Mouse (Mus musculus) heart, adult 2 months (tissue): ENCODE results near the gene Ocrl. TPM values are rescaled to one million over a fixed set of nuclear protein-coding genes. Genes with fewer than 3 reads are reported as not detected.
A peak's percentile ranks its signal among the peaks of the same experiment; 100 is the strongest.

Experiments
- DNase-seq, 2 experiments: peaks; one replicate each; pipeline ENCODE4 v3.0.0; 2021
- H3K27ac ChIP-seq: fragments of 200-600 bp; 2 replicates; pipeline ENCODE4 v1.8.1; 2022
- H3K27me3 ChIP-seq: fragments of 200-500 bp; 2 replicates; pipeline ENCODE4 v1.6.1; 2012; ENCODE audit warnings: mild to moderate bottlenecking, low read length, inconsistent platforms, mixed read lengths; ENCODE audit not compliant: control insufficient read depth, insufficient read depth
- H3K36me3 ChIP-seq: fragments of 200-500 bp; 2 replicates; pipeline ENCODE4 v1.6.1; 2012; ENCODE audit warnings: low read length, inconsistent platforms; ENCODE audit not compliant: control insufficient read depth, insufficient read depth
- H3K4me1 ChIP-seq: fragments of 200-500 bp; 2 replicates; pipeline ENCODE4 v1.6.1; 2011; ENCODE audit warnings: low read length; ENCODE audit not compliant: control insufficient read depth, insufficient read depth
- H3K4me3 ChIP-seq: fragments of 200-600 bp; 2 replicates; pipeline ENCODE4 v1.8.1; 2022
- H3K79me2 ChIP-seq: fragments of 200-500 bp; replicated peaks from 2 replicates; pipeline ENCODE4 v1.6.1; 2012; ENCODE audit warnings: mild to moderate bottlenecking, inconsistent platforms, low read length, moderate library complexity, mixed read lengths; ENCODE audit not compliant: control insufficient read depth, insufficient read depth
- H3K9ac ChIP-seq: fragments of 200-500 bp; 2 replicates; pipeline ENCODE4 v1.6.1; 2012; ENCODE audit warnings: low read depth, mild to moderate bottlenecking, control low read depth, inconsistent platforms, low read length, mixed read lengths
- CTCF ChIP-seq: fragments of 200-600 bp; IDR thresholded peaks from 2 replicates; pipeline ENCODE4 v1.8.1; 2022; ENCODE audit warnings: antibody characterized with exemption, mild to moderate bottlenecking, moderate library complexity
- EP300 ChIP-seq: fragments of 200-500 bp; IDR thresholded peaks from 2 replicates; pipeline ENCODE4 v1.6.1; 2011; ENCODE audit warnings: low read depth, low read length, control low read depth; ENCODE audit not compliant: insufficient read depth
- POLR2A ChIP-seq: fragments of 200-500 bp; IDR thresholded peaks from 2 replicates; pipeline ENCODE4 v1.6.1; 2011; ENCODE audit warnings: mild to moderate bottlenecking, low read depth, low read length, control low read depth; ENCODE audit not compliant: insufficient read depth
- WGBS: fragments of 180-500 bp; shearing (Covaris S2); methylation state at CpG from one replicate; pipeline ENCODE4 v1.1.7; 2018; 5-methylcytosine and 5-hydroxymethylcytosine counted together
- intact Hi-C: fragments of 180-260 bp; cut with DNase I; formaldehyde crosslinking; loops from one replicate; pipeline ENCODE4 v1.15.1; 2025
- polyA plus RNA-seq: library from polyadenylated mRNA; depleted of rRNA; stranded (reverse); fragments of >200 nt; gene quantifications from 2 replicates; pipeline ENCODE4 v1.2.3, GENCODE M21; 2012
- total RNA-seq, 2 experiments: library from RNA; stranded (reverse); gene quantifications; 2 replicates each; pipeline ENCODE4 v1.2.3; 2021

The Ocrl gene
- total and polyA plus RNA-seq, 3 experiments: 8.4 to 11.7 (median 9.8) TPM

DNA sequence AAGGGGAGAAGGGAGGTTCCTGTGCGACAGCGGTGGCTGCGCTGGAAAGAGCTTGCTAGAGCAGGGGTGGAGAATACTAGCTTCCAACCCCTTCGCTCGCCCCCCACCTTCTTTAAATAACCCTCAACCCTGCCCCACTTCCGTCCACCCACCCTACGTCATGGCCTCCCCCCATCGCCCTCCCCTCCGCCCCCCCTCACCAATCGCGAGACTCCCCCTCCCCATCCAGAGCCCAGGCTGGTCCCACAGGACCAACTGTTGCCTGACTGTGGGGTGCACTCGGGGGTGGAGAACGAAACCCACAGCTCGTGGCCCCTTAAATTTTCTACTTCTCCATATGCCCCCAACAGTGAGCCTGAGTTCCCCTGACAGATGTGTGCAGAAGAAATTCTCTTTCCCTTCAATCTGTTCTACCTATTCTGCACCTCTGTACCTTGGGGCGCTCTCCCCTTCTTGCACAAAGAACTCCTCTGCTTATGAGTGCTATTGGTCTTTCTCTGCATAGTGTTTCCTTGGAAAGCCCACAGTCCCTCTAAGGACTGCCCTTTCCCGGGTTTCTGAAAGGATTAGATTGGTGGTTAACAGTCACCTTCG is 19.7 kb upstream of the Ocrl start, which contains the start of gene Smarca1:
TSS of gene Smarca1 (minus strand) at position 544 of the 594 bp plus-strand sequence.
- no peaks in the 10 kb centered on the region for H3K27me3 ChIP-seq
- WGBS: 19% methylated on average over 14 of the region's 17 CpGs
- peak in 1 of 2 experiments; percentile 2 for DNase-seq
- H3K4me1 ChIP-seq: no peaks in the 10 kb centered on the region
- TF ChIP-seq EP300 (no peak), POLR2A (no peak)
- intact Hi-C loops: no loop called here
- no peaks in the 10 kb centered on the region for H3K36me3 ChIP-seq
- peak within 1 kb of the TSS; percentile 49 for H3K4me3 ChIP-seq
- H3K9ac ChIP-seq: peak within 1 kb of the TSS; percentile 60
- no peak within 1 kb of the TSS for H3K27ac ChIP-seq
- no peaks in the 10 kb centered on the region for H3K79me2 ChIP-seq

DNA sequence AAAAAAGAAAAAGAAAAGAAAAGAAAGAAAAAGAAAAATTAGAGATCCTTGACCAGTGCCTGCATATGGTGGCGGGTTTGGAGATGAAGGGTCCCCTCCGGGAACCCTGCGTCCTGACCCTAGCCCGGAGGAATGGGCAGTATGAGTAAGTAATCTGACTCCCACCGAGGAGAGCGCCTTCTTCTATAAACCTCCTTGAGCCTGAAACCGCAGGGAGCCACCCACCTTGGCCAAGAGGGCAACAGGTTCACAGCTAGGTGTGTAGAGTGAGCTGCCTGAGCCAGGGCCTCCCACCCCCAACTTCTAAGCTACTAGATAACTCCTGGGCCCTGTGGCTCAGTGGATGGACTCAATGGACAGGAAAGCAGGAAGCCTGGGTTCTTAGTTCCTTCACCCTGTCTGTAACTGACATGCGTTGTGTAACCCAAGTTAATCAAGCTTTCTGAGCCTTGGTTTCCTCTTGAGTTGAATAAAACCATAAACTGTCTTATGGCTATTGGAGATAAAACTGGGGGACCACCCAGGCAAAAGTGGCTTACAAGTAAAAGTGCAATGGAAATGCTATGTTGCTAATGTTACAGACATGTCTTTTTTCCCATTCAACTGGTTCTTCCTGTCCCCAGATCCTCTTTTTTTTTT is 836 bp downstream of the Ocrl start:
- Histone ChIP-seq H3K27ac (peak overlapping the region; percentile 88; the same call in 1 of the 2 replicates), H3K4me1 (peaks cover 1% of the 10 kb centered on the region; the same call in 1 of the 2 replicates), H3K79me2 (no peaks in the 10 kb centered on the region), H3K9ac (peak overlapping the region; percentile 25; the same call in 1 of the 2 replicates), H3K27me3 (no peaks in the 10 kb centered on the region), H3K36me3 (peaks cover 6% of the 10 kb centered on the region), H3K4me3 (peak overlapping the region; percentile 67)
- intact Hi-C loops: no loop called here
- WGBS: 17% methylated on average over 8 of the region's 8 CpGs
- TF ChIP-seq CTCF: no peak
- no peak for TF ChIP-seq EP300
- no peak for TF ChIP-seq POLR2A
- DNase-seq: peak; percentile 6 to 24

- Histone ChIP-seq H3K36me3 (peaks cover 6% of the 10 kb centered on the region), H3K27ac (no peak overlapping the region), H3K27me3 (no peaks in the 10 kb centered on the region), H3K79me2 (no peaks in the 10 kb centered on the region), H3K4me1 (peaks cover 1% of the 10 kb centered on the region; the same call in 1 of the 2 replicates), H3K9ac (no peak overlapping the region), H3K4me3 (no peak overlapping the region)
- TF ChIP-seq EP300 (no peak), CTCF (no peak), POLR2A (no peak)
- intact Hi-C loops: no loop called here
- WGBS: 78% methylated on average over 7 of the region's 7 CpGs
- no peak for DNase-seq
Measured at GRCm38 (mm10) chrX:47913543-47913938, 1.4 kb downstream of the Ocrl start.

DNA sequence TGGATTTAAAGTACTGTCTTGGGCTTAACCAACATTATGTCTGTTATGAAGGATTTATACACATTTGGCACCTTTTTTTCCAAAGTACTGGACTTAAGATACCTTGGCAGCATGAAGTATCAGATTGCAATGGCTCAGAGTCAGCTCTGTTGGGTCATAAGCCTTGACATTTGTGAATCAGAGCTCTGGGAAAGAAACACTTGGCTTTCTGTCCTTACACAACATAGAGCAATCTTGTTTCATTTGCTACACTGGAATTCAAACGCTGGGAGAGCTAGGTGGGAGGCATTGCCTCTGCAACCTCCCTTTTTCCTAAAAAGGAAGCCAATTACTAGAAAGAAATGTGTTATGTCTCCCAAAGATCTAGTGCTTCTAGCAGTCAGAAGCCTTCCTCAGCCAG is 4.6 kb downstream of the Ocrl start:
- WGBS: 33% methylated on average over 1 of the region's 1 CpGs
- no peak for DNase-seq
- Histone ChIP-seq H3K27ac (no peak overlapping the region), H3K36me3 (peaks cover 6% of the 10 kb centered on the region), H3K27me3 (no peaks in the 10 kb centered on the region), H3K79me2 (no peaks in the 10 kb centered on the region), H3K4me1 (peaks cover 1% of the 10 kb centered on the region; the same call in 1 of the 2 replicates), H3K9ac (no peak overlapping the region), H3K4me3 (no peak overlapping the region)
- intact Hi-C loops: no loop called here
- TF ChIP-seq CTCF (no peak), POLR2A (no peak), EP300 (no peak)

- H3K9ac ChIP-seq: no peak overlapping the region
- TF ChIP-seq CTCF (no peak), POLR2A (no peak), EP300 (no peak)
- intact Hi-C loops: no loop called here
- H3K79me2 ChIP-seq: no peaks in the 10 kb centered on the region
- H3K4me1 ChIP-seq: peaks cover 1% of the 10 kb centered on the region; the same call in 1 of the 2 replicates
- H3K27ac ChIP-seq: no peak overlapping the region
- 52% methylated on average over 5 of the region's 5 CpGs for WGBS
- DNase-seq: no peak
- no peak overlapping the region for H3K4me3 ChIP-seq
- H3K36me3 ChIP-seq: peaks cover 6% of the 10 kb centered on the region
- no peaks in the 10 kb centered on the region for H3K27me3 ChIP-seq
Measured at GRCm38 (mm10) chrX:47920541-47920940, 8.4 kb downstream of the Ocrl start.

DNA sequence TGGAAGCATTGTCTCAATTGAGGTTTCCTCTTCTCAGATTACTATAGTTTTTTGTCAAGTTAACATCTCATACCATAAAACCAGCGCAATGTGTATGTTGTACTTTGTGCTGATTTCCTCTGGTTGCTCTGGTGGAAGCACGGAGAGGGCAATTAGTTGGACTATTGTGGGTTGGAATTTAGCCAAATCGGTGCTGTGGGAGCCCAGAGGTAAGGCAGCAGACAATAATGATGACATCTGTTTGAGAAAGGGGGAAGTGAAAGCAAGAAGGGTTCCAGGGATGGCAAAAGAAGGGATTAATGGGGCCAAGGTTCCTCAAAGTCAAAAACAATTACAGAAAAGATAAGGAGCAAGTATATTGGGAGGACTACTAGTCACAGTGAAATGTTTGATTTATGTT is 15.8 kb downstream of the Ocrl start:
- WGBS: 64% methylated on average over 3 of the region's 3 CpGs

More for the DNA sequence above, 15.8 kb downstream of the Ocrl start:
- H3K9ac ChIP-seq: no peak overlapping the region
- intact Hi-C loops: no loop called here
- H3K4me3 ChIP-seq: no peak overlapping the region
- H3K4me1 ChIP-seq: no peaks in the 10 kb centered on the region
- TF ChIP-seq CTCF: no peak
- no peak for TF ChIP-seq EP300
- TF ChIP-seq POLR2A: no peak
- no peak for DNase-seq
- no peak overlapping the region for H3K27ac ChIP-seq
- H3K27me3 ChIP-seq: no peaks in the 10 kb centered on the region
- H3K79me2 ChIP-seq: no peaks in the 10 kb centered on the region
- H3K36me3 ChIP-seq: no peaks in the 10 kb centered on the region
